ENCODE assay signal across 9 mouse cellular contexts in genomic region chr1:21959648-21960285, GRCm38 (mm10). TPM values are rescaled to one million over a fixed set of nuclear protein-coding genes. Genes with fewer than 3 reads are reported as not detected.
DNase-seq lines count a peak whose midpoint lies in the region; ATAC-seq and TF ChIP-seq lines count a peak whose summit lies in the region.
"Had no signal": no experiment of that assay in that cellular context is flagged by ENCODE, and none has a peak within 500 bp of the region (broad histone marks: within the 10 kb centered on the region; RNA-seq: fewer than 3 reads in every experiment).

No protein-coding gene starts in this region.

- H3K9ac ChIP-seq in embryonic facial prominence, embryonic 11.5 days (replicated peaks; ENCODE audit: low read length), result no peak overlapping the region
- H3K9ac ChIP-seq in hindbrain, embryonic 14.5 days, result no peak overlapping the region
- no peak overlapping the region for H3K9ac ChIP-seq in midbrain, postnatal 0 days (replicated peaks; ENCODE audit: low read length, poor library complexity, severe bottlenecking)
- H3K9ac ChIP-seq: liver, embryonic 14.5 days had no signal

- peak overlapping the region; percentile 78 for H3K4me3 ChIP-seq in left cerebral cortex, adult 2 months
- no peak overlapping the region; the same call in 1 of the 2 replicates for H3K4me3 ChIP-seq in embryonic facial prominence, embryonic 11.5 days (ENCODE audit: low read depth, low read length)
- peak overlapping the region; percentile 72 for H3K4me3 ChIP-seq in hindbrain, embryonic 14.5 days (replicated peaks; ENCODE audit: low read length)
- H3K4me3 ChIP-seq in midbrain, postnatal 0 days (ENCODE audit: low read depth, low read length), result peak overlapping the region; percentile 80

- H3K4me2 ChIP-seq in embryonic facial prominence, embryonic 11.5 days (ENCODE audit: low read depth, low read length), result peak overlapping the region; percentile 89; the same call in 1 of the 2 replicates
- peak overlapping the region; percentile 98 for H3K4me2 ChIP-seq in hindbrain, embryonic 14.5 days (replicated peaks)
- peak overlapping the region; percentile 91 for H3K4me2 ChIP-seq in midbrain, postnatal 0 days (ENCODE audit: low read depth, low read length, poor library complexity, severe bottlenecking)

- no peaks in the 10 kb centered on the region; the same call in 1 of the 2 replicates for H3K4me1 ChIP-seq in embryonic facial prominence, embryonic 11.5 days (ENCODE audit: control insufficient read depth, insufficient read depth, low read length)
- H3K4me1 ChIP-seq in hindbrain, embryonic 14.5 days (replicated peaks; ENCODE audit: control insufficient read depth, insufficient read depth, low read length), result peaks cover 9% of the 10 kb centered on the region; the same call in 1 of the 2 replicates
- H3K4me1 ChIP-seq in midbrain, postnatal 0 days (ENCODE audit: insufficient read depth, low read length), result no peaks in the 10 kb centered on the region

- 23% methylated on average over 8 of the region's 8 CpGs for WGBS in embryonic facial prominence, embryonic 11.5 days
- 30% methylated on average over 8 of the region's 8 CpGs for WGBS in hindbrain, embryonic 14.5 days
- 35% methylated on average over 8 of the region's 8 CpGs for WGBS in midbrain, postnatal 0 days

- peak overlapping the region; percentile 42 for H3K27ac ChIP-seq in left cerebral cortex, adult 2 months
- H3K27ac ChIP-seq in embryonic facial prominence, embryonic 11.5 days (replicated peaks; ENCODE audit: low read depth, low read length), result no peak overlapping the region
- H3K27ac ChIP-seq in hindbrain, embryonic 14.5 days, result no peak overlapping the region
- no peak overlapping the region for H3K27ac ChIP-seq in midbrain, postnatal 0 days (ENCODE audit: low read depth, low read length)
- H3K27ac ChIP-seq: liver, embryonic 14.5 days had no signal

- H3K9me3 ChIP-seq in embryonic facial prominence, embryonic 11.5 days (replicated peaks; ENCODE audit: control insufficient read depth, low read length), result no peaks in the 10 kb centered on the region
- no peaks in the 10 kb centered on the region for H3K9me3 ChIP-seq in hindbrain, embryonic 14.5 days (ENCODE audit: control insufficient read depth, low read length)
- H3K9me3 ChIP-seq in midbrain, postnatal 0 days (ENCODE audit: low read length), result no peaks in the 10 kb centered on the region

- no peaks in the 10 kb centered on the region for H3K27me3 ChIP-seq in embryonic facial prominence, embryonic 11.5 days (ENCODE audit: control insufficient read depth, insufficient read depth, low read length)
- H3K27me3 ChIP-seq in hindbrain, embryonic 14.5 days (ENCODE audit: control insufficient read depth, insufficient read depth, low read length), result peaks cover 5% of the 10 kb centered on the region; the same call in 1 of the 2 replicates
- H3K27me3 ChIP-seq in midbrain, postnatal 0 days (ENCODE audit: insufficient read depth, low read length), result peaks cover 2% of the 10 kb centered on the region; the same call in 1 of the 2 replicates

- no peak for ATAC-seq in embryonic facial prominence, embryonic 11.5 days (replicated peaks; ENCODE audit: insufficient number of reproducible peaks, low FRiP score, low TSS enrichment, low read depth)
- ATAC-seq in hindbrain, embryonic 14.5 days (ENCODE audit: low FRiP score), result no peak
- no peak for ATAC-seq in midbrain, postnatal 0 days (ENCODE audit: low FRiP score)
- no peak for ATAC-seq in erythroid progenitor cell, adult 5-6 weeks (replicated peaks; ENCODE audit: low FRiP score, poor library complexity, severe bottlenecking)
- ATAC-seq in inflammation-experienced regulatory T-cells, adult 6 months, result no peak

- H3K36me3 ChIP-seq in embryonic facial prominence, embryonic 11.5 days (replicated peaks; ENCODE audit: control insufficient read depth, insufficient read depth, low read depth, low read length), result no peaks in the 10 kb centered on the region
- no peaks in the 10 kb centered on the region for H3K36me3 ChIP-seq in hindbrain, embryonic 14.5 days (replicated peaks; ENCODE audit: control insufficient read depth, insufficient read depth)
- no peaks in the 10 kb centered on the region for H3K36me3 ChIP-seq in midbrain, postnatal 0 days (ENCODE audit: insufficient read depth, low read length)

- no peak for DNase-seq in left cerebral cortex, adult 2 months (ENCODE audit: extremely low spot score in 1 of 2, low spot score in 2 of 2)
- no peak for DNase-seq in left cerebral cortex, adult 11 months (ENCODE audit: low spot score)
- no peak for DNase-seq in embryonic facial prominence, embryonic 11.5 days (ENCODE audit: low spot score)
- no peak for DNase-seq in hindbrain, embryonic 14.5 days (ENCODE audit: low spot score)
- no peak for DNase-seq in midbrain, postnatal 0 days (ENCODE audit: low spot score)
- no peak for DNase-seq in cerebellum, adult 8-10 months

- no peak for TF ChIP-seq CTCF in left cerebral cortex, adult 2 months (IDR thresholded peaks at IDR 0.05)
- no peak for TF ChIP-seq CTCF in midbrain, postnatal 0 days (IDR thresholded peaks at IDR 0.05)

- intact Hi-C loops in left cerebral cortex, adult 2 months (cut with DNase I), result loop anchor here (2.0 to 10.0 kb wide), 8 partner anchors 157 to 497 kb away; no protein-coding TSS in a partner anchor

RNA-seq across cellular contexts. Expression of gene Kcnq5, which starts 2.0 kb away (rescaled TPM):
- total RNA-seq in left cerebral cortex, adult 2 months (2021), result 10 to 100 TPM; 81.3 to 81.5 TPM
- 1.1 and 1.8 TPM in 2 replicates for polyA plus RNA-seq in embryonic facial prominence, embryonic 11.5 days (2014; fragmentation: Nextera tagmentation; extraction: Ambion mirVana)
- 2.6 and 2.8 TPM in 2 replicates for polyA plus RNA-seq in hindbrain, embryonic 14.5 days (2014; fragmentation: Nextera tagmentation; extraction: Ambion mirVana)
- total RNA-seq in midbrain, postnatal 0 days (2014; rRNA removed), result 9.2 and 11.3 TPM in 2 replicates
- 1.9 and 2.5 TPM in 2 replicates for polyA plus RNA-seq in midbrain, postnatal 0 days (2015; fragmentation: Nextera tagmentation; extraction: Ambion mirVana)
- 1.8 and 2.9 TPM in 2 replicates for total RNA-seq in erythroid progenitor cell, adult 5-6 weeks (2015; ENCODE audit: low replicate concordance)
- 0.13 and 2.1 TPM in 2 replicates for total RNA-seq in erythroid progenitor cell, adult 5-6 weeks (2017; ENCODE audit: low replicate concordance)
- 1 to 10 TPM; 1.9 to 7.1 (median 4.6) TPM for polyA plus RNA-seq in inflammation-experienced regulatory T-cells, adult 6 months (2017; shearing (Covaris generic))
